Mouse (Mus musculus): ENCODE measurements at regions not wholly inside any gene's neighbourhood (a gene's known extent, or its start where the extent isn't known, plus 50 kb on each side); places are given as distances from the start of the nearest gene placed in this dataset.

DNA sequence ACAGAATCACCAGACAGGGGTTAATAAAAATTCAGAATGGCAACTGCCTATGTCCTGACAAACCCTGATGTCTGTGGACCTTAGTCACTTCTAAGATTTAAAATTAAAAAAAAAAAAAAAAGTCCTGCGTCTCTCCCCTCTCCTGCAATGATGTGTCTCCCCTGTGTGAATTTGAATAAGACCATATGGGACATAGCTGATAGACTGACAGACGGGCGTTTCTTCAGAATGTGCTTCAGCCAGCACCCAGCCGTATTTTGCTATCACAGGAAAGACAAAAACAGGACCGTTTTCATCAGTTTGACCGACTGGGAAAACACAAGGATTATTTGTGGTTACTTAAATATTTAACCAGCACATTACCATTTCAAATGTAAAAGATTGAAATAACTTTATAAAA, 61.4 kb upstream of the Tmco5 start:
- TF ChIP-seq EP300 (IDR thresholded peaks at IDR 0.05): no peak
- TF ChIP-seq CTCF (IDR thresholded peaks at IDR 0.05): no peak
- no peaks in the 10 kb centered on the region for H3K9me3 ChIP-seq (ENCODE audit: low read length)
- no peak overlapping the region for H3K4me2 ChIP-seq (replicated peaks; ENCODE audit: low read depth, low read length)
- WGBS: 50% methylated on average over 6 of the region's 6 CpGs
- H3K27me3 ChIP-seq (replicated peaks; ENCODE audit: insufficient read depth, low read length): no peaks in the 10 kb centered on the region
- H3K4me1 ChIP-seq (ENCODE audit: insufficient read depth, low read depth, low read length): no peaks in the 10 kb centered on the region
- no peaks in the 10 kb centered on the region for H3K36me3 ChIP-seq (ENCODE audit: insufficient read depth, low read length)
- H3K9ac ChIP-seq (replicated peaks; ENCODE audit: low read depth): no peak overlapping the region
- no peak overlapping the region for H3K4me3 ChIP-seq (ENCODE audit: low read depth, low read length)
- H3K27ac ChIP-seq (ENCODE audit: low read length): no peak overlapping the region
- no peak for ATAC-seq
- DNase-seq (ENCODE audit: low spot score): no peak

DNA sequence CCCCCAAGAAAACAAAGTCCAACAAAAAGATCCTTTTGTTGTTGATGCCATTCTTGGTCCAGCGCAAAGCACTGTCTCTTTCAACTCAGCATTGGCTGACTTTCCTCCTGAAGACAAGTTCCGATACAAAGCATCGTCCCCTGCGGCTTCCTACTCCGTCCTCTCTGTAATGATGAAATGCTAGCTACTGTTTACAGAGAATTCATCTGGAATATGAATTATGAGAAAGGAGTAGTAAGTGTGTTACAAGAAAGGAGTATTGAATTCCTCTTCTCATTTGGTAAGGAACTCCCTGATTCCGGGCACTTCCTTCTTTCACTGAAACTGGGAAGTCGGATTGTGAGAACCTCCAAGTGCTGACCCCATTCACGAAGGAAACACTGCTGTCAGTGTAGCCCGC, 60.9 kb upstream of the Tmco5 start:
- ATAC-seq (no peak), DNase-seq (ENCODE audit: low spot score) (no peak)
- Histone ChIP-seq H3K4me2 (replicated peaks; ENCODE audit: low read depth, low read length) (no peak overlapping the region), H3K9ac (replicated peaks; ENCODE audit: low read depth) (no peak overlapping the region), H3K27ac (ENCODE audit: low read length) (no peak overlapping the region), H3K27me3 (replicated peaks; ENCODE audit: insufficient read depth, low read length) (no peaks in the 10 kb centered on the region), H3K4me1 (ENCODE audit: insufficient read depth, low read depth, low read length) (no peaks in the 10 kb centered on the region), H3K9me3 (ENCODE audit: low read length) (no peaks in the 10 kb centered on the region), H3K36me3 (ENCODE audit: insufficient read depth, low read length) (no peaks in the 10 kb centered on the region), H3K4me3 (ENCODE audit: low read depth, low read length) (no peak overlapping the region)
- no peak for TF ChIP-seq EP300 (IDR thresholded peaks at IDR 0.05)
- TF ChIP-seq CTCF (IDR thresholded peaks at IDR 0.05): no peak
- 50% methylated on average over 9 of the region's 9 CpGs for WGBS

DNA sequence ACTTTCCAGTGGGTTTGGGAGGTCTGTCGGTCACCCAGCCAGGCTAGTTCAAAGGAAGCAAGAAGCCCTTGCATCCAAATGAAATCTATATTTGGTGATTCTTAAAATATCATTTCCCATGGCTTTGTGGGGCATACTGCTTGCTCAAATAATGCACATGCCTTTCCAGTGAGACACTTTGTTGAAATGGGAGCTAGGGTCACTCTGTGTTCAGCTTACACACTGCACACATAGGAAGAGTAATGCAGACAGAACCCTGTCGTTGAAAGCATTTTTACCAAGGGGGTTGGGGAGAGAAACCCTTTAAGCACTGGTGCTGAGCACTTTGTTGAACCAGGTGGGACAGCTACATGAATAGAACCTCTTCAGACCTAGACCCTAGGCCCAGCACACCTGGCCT, 59.9 kb upstream of the Tmco5 start:
- WGBS: 25% methylated on average over 2 of the region's 2 CpGs
- Histone ChIP-seq H3K4me3 (ENCODE audit: low read depth, low read length) (no peak overlapping the region), H3K9ac (replicated peaks; ENCODE audit: low read depth) (no peak overlapping the region), H3K27me3 (replicated peaks; ENCODE audit: insufficient read depth, low read length) (no peaks in the 10 kb centered on the region), H3K4me2 (replicated peaks; ENCODE audit: low read depth, low read length) (no peak overlapping the region), H3K36me3 (ENCODE audit: insufficient read depth, low read length) (no peaks in the 10 kb centered on the region), H3K9me3 (ENCODE audit: low read length) (no peaks in the 10 kb centered on the region), H3K4me1 (ENCODE audit: insufficient read depth, low read depth, low read length) (no peaks in the 10 kb centered on the region), H3K27ac (ENCODE audit: low read length) (no peak overlapping the region)
- no peak for DNase-seq (ENCODE audit: low spot score)
- no peak for ATAC-seq
- no peak for TF ChIP-seq CTCF (IDR thresholded peaks at IDR 0.05)

DNA sequence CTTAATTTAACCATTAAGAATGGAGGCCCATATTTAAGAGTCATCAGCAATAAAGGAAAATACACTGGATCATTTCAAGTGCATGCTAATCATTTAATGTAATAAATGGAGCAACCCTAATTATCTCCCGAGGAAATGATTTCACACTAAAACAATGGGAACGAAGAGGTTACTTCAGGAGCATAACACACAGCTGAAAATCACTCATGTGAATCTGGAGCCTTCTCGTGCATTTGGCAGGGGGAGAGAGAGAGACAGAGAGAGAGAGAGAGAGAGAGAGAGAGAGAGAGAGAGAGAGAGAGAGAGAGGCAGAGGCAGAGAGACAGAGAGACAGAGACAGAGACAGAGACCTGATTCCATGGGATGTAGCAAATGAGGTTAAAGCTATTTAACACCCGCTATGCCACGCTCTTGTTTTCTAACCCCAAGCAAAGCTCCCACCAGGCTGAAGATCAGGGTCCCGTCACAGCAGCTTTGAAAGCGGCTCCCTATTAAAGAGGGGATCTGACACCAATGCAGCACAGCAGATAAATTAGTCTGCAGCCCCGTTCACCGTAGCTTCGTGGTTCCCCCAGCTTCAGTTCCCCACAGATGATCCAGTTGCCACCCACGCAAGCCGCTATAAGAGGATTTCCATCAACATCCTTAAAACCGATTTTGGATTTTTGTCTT, 59.3 kb upstream of the Tmco5 start:
- TF ChIP-seq CTCF (IDR thresholded peaks at IDR 0.05): no peak
- no peak for TF ChIP-seq EP300 (IDR thresholded peaks at IDR 0.05)
- DNase-seq (ENCODE audit: low spot score): no peak
- Histone ChIP-seq H3K4me2 (replicated peaks; ENCODE audit: low read depth, low read length) (no peak overlapping the region), H3K4me3 (ENCODE audit: low read depth, low read length) (no peak overlapping the region), H3K36me3 (ENCODE audit: insufficient read depth, low read length) (no peaks in the 10 kb centered on the region), H3K4me1 (ENCODE audit: insufficient read depth, low read depth, low read length) (no peaks in the 10 kb centered on the region), H3K27ac (ENCODE audit: low read length) (no peak overlapping the region), H3K9me3 (ENCODE audit: low read length) (no peaks in the 10 kb centered on the region), H3K27me3 (replicated peaks; ENCODE audit: insufficient read depth, low read length) (no peaks in the 10 kb centered on the region), H3K9ac (replicated peaks; ENCODE audit: low read depth) (no peak overlapping the region)
- ATAC-seq: no peak
- 58% methylated on average over 13 of the region's 13 CpGs for WGBS

DNA sequence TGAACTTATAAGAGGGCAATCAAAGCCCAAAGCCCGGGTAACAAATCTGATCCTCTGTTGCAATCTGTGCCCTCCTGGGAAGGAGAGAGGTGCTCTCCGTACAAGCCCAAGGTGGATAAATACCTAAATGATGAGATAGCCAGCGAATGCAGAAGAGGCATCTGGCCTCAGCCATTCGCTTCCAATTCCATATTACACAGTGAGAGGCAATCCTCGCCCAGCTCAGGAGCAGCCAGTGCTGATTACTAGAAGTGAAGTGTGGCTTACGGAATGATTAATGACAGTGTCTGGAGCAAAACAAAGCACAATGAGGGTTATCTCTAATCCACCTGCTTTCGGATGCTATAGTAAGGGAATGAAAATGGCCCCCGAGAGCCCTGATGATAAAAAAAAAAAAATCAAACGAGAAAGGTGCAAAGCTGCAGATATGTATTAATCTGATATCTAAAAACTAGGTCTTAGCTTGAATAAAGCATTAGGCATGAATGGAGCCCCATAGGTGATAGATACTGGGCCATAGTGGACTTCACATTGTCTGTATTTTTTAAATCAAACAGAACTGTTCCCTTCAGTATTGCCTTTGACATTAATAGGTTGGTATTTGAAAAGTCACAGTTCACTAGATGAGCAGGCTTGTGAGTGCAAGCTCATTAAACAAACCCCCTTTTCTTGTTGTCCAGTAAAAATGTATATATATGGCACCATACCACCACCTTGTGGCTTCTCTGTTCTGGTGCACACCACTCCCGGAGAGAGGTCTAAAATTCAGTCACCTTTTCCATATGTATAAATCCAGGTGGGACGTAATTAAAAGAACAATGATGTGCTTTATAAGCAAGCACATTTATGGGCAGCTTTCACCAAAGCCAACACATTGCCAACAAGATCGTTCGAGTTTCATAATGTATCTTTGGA, 57.4 kb upstream of the Tmco5 start:
- no peak overlapping the region for H3K9ac ChIP-seq (replicated peaks; ENCODE audit: low read depth)
- no peaks in the 10 kb centered on the region for H3K9me3 ChIP-seq (ENCODE audit: low read length)
- DNase-seq (ENCODE audit: low spot score): peak; percentile 40
- H3K4me1 ChIP-seq (ENCODE audit: insufficient read depth, low read depth, low read length): no peaks in the 10 kb centered on the region
- no peaks in the 10 kb centered on the region for H3K36me3 ChIP-seq (ENCODE audit: insufficient read depth, low read length)
- no peak for ATAC-seq
- TF ChIP-seq EP300 (IDR thresholded peaks at IDR 0.05) (no peak), CTCF (IDR thresholded peaks at IDR 0.05) (peak; percentile 61)
- no peak overlapping the region for H3K4me2 ChIP-seq (replicated peaks; ENCODE audit: low read depth, low read length)
- no peak overlapping the region for H3K4me3 ChIP-seq (ENCODE audit: low read depth, low read length)
- WGBS: 30% methylated on average over 13 of the region's 13 CpGs
- H3K27ac ChIP-seq (ENCODE audit: low read length): no peak overlapping the region
- no peaks in the 10 kb centered on the region for H3K27me3 ChIP-seq (replicated peaks; ENCODE audit: insufficient read depth, low read length)
